Mouse (Mus musculus) intestine, embryonic 16.5 days (tissue): ENCODE results near the gene Fam168a. TPM values are rescaled to one million over a fixed set of nuclear protein-coding genes. Genes with fewer than 3 reads are reported as not detected.

Experiments
- ATAC-seq: fragments of 200-750 bp; cut with Nextera tagmentation; 2 replicates; pipeline ENCODE4 v1.8.0; 2017; ENCODE audit warnings: moderate TSS enrichment, moderate library complexity
- H3K27ac ChIP-seq: fragments of 300-500 bp; sonication (generic); 2 replicates; pipeline ENCODE4 v1.5.1; 2014; ENCODE audit warnings: mild to moderate bottlenecking, low read length
- H3K27me3 ChIP-seq: fragments of 300-500 bp; sonication (generic); replicated peaks from 2 replicates; pipeline ENCODE4 v1.6.1; 2014; ENCODE audit warnings: low read length, control low read depth, mixed read lengths; ENCODE audit not compliant: control insufficient read depth, insufficient read depth
- H3K36me3 ChIP-seq: fragments of 300-500 bp; sonication (generic); 2 replicates; pipeline ENCODE4 v1.6.1; 2014; ENCODE audit warnings: low read length, control low read depth; ENCODE audit not compliant: control insufficient read depth, insufficient read depth
- H3K4me1 ChIP-seq: fragments of 300-500 bp; sonication (generic); 2 replicates; pipeline ENCODE4 v1.6.1; 2014; ENCODE audit warnings: low read length, control low read depth, mixed read lengths; ENCODE audit not compliant: control insufficient read depth, insufficient read depth
- H3K4me2 ChIP-seq: fragments of 300-500 bp; sonication (generic); 2 replicates; pipeline ENCODE4 v1.6.1; 2014; ENCODE audit warnings: low read depth, low read length, control low read depth
- H3K4me3 ChIP-seq: fragments of 300-500 bp; sonication (generic); 2 replicates; pipeline ENCODE4 v1.5.1; 2014; ENCODE audit warnings: mild to moderate bottlenecking, low read length
- H3K9ac ChIP-seq: fragments of 300-500 bp; sonication (generic); 2 replicates; pipeline ENCODE4 v1.6.1; 2014; ENCODE audit warnings: low read depth, low read length
- H3K9me3 ChIP-seq: fragments of 300-500 bp; sonication (generic); 2 replicates; pipeline ENCODE4 v1.6.1; 2016; ENCODE audit warnings: low read length, control low read depth; ENCODE audit not compliant: control insufficient read depth
- WGBS: fragments of 180-500 bp; shearing (Covaris S2); extraction: QIAGEN DNeasy Blood & Tissue Kit; methylation state at CpG from one replicate; pipeline ENCODE4 v1.1.7; 2014; 5-methylcytosine and 5-hydroxymethylcytosine counted together
- polyA plus RNA-seq: library from polyadenylated mRNA; unstranded; fragments of >200 nt; fragmentation: Nextera tagmentation; extraction: Ambion mirVana; gene quantifications from 2 replicates; pipeline ENCODE4 v1.2.1, GENCODE M21; 2015

The Fam168a gene
- polyA plus RNA-seq, 1 experiment from 2014 or later, result 24.9 TPM

DNA sequence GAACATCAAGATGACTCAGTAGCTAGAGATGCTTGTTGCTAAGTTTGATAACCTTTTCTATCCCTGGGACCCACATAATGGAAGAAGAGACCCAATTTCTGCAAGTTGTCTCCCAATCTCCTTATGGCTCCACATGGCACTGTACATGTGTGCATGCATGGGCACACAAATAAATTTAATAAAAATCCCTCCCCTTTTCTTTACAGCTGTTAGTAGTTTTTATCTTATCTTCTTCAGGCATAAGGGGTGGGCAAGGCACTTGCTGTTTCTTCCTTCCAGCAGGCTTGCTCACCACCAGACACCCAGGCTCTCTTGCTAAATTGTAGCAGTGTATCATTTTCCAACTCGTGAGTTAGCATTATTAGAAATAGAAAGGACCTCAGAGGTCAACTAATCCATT, 79.6 kb downstream of the Fam168a start:
- no peak for ATAC-seq
- no peaks in the 10 kb centered on the region for H3K36me3 ChIP-seq
- WGBS, result 41% methylated on average over 1 of the region's 1 CpGs

DNA sequence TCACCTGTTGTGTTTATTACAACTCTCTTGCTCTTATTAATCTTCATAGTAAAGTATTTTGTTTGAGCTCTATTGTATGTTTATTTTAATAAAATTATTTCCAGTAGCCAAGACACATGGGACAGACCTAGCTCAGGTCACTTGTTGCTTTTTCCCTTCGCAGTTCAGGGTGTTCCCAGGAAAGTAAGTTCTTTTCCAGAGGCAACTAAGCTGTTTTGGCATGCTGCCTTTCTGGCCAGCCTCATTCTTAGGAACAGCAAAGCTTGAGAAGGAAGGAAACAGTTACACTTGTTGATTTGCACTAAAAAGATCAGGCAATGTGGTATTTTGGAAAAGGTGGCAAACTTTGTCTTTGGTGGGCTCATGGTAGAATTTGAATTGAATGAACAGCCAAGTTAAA, 81.9 kb downstream of the Fam168a start:
- Histone ChIP-seq H3K27me3 (no peaks in the 10 kb centered on the region), H3K4me1 (no peaks in the 10 kb centered on the region), H3K27ac (no peak overlapping the region), H3K9ac (no peak overlapping the region), H3K36me3 (no peaks in the 10 kb centered on the region), H3K9me3 (no peaks in the 10 kb centered on the region), H3K4me3 (no peak overlapping the region), H3K4me2 (no peak overlapping the region)
- ATAC-seq, result no peak
- 84% methylated on average over 1 of the region's 1 CpGs for WGBS

More for the DNA sequence above, 79.6 kb downstream of the Fam168a start:
- Histone ChIP-seq H3K27me3 (no peaks in the 10 kb centered on the region), H3K4me1 (no peaks in the 10 kb centered on the region), H3K27ac (no peak overlapping the region), H3K9me3 (no peaks in the 10 kb centered on the region), H3K4me2 (no peak overlapping the region), H3K4me3 (no peak overlapping the region), H3K9ac (no peak overlapping the region)

DNA sequence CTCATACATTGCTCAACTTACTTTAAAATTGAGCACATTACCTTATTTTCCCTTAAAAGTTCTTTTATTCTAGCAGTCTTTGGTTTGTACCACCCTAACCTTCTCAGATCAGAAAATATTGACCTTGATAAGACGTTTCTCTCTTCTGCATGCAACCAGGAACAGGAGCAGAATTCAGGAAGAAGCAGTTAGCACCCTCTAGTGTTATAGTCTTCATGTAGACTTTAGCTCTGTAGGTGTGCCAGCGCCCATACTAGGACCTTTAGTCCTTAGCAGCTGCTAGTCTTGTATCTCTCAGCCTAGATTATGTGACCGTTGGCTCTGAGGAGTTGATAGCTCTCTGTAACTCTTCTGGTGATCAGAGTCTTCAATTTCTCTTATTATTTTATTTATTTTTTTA, 92.4 kb downstream of the Fam168a start:
- H3K36me3 ChIP-seq, result no peaks in the 10 kb centered on the region
- no peak overlapping the region for H3K4me3 ChIP-seq
- H3K27me3 ChIP-seq, result no peaks in the 10 kb centered on the region
- 48% methylated on average over 3 of the region's 3 CpGs for WGBS
- no peak overlapping the region for H3K4me2 ChIP-seq
- no peak overlapping the region for H3K9ac ChIP-seq
- no peaks in the 10 kb centered on the region for H3K9me3 ChIP-seq
- H3K27ac ChIP-seq, result no peak overlapping the region
- ATAC-seq, result no peak
- no peaks in the 10 kb centered on the region for H3K4me1 ChIP-seq

DNA sequence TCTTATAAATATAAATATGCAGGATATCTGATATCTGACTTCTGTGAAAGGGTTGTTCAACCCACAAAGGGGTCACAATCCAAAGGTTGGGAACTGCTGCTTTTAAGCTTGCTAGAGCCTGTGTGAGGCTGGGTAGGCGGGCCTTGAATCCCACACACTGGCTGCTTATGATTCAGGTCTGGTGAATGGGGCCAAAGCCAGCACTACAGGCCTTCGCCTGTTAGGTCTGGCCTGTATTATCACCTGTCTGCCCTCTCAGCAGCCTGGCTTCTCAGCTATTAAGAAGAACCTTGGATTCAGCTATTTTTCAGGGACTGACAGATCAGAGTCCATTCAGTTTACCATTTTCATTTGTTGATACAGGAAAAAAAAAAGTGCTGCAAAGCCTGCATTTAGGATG, 99.0 kb downstream of the Fam168a start:
- no peak overlapping the region for H3K9ac ChIP-seq
- ATAC-seq, result no peak
- no peaks in the 10 kb centered on the region for H3K9me3 ChIP-seq
- H3K4me2 ChIP-seq, result no peak overlapping the region
- no peak overlapping the region for H3K4me3 ChIP-seq
- WGBS, result 64% methylated on average over 2 of the region's 2 CpGs
- H3K27me3 ChIP-seq, result no peaks in the 10 kb centered on the region
- H3K27ac ChIP-seq, result no peak overlapping the region
- H3K4me1 ChIP-seq, result no peaks in the 10 kb centered on the region
- no peaks in the 10 kb centered on the region for H3K36me3 ChIP-seq

DNA sequence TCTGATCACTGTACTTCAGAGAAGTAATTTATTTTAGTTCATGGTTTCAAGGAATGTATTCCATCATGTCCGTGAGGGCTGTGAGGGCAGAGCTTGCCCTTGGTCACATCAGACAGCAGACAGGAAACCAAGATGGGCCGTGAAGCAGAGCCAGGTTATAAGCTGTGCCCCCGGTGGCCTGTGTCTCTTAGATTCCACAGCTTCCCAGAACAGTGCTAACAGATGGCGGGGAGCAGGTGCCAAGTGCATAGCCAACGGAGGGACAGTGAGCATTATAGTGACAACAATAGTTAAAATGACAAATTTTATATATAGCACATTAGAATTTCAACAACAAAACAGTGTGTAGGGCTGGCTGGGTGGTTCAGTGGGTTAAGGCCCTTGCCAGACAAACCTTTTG, 105.5 kb downstream of the Fam168a start:
- Histone ChIP-seq H3K4me1 (no peaks in the 10 kb centered on the region), H3K4me3 (no peak overlapping the region), H3K36me3 (no peaks in the 10 kb centered on the region), H3K27ac (no peak overlapping the region), H3K27me3 (no peaks in the 10 kb centered on the region), H3K9me3 (no peaks in the 10 kb centered on the region), H3K4me2 (no peak overlapping the region), H3K9ac (no peak overlapping the region)
- ATAC-seq, result no peak
- 71% methylated on average over 5 of the region's 5 CpGs for WGBS

DNA sequence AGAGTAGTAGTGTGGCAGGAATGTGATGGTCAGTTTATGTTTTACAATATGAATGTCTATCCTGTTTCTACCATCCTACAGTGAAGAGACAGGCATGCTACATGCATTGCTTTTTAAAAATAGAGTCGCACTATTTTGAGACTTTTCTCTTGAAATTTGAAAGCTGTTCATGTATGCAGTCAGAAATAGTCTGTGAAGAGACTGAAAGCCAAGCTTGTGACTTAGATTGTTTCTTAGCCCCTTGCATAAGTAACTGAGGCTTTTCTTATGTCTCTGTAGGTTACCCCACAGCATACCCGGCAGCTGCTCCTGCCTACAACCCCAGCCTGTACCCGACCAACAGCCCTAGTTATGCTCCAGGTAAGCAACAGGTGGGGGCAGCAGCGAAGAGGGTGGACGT, 106.2 kb downstream of the Fam168a start:
- Histone ChIP-seq H3K4me2 (no peak overlapping the region), H3K9me3 (no peaks in the 10 kb centered on the region), H3K4me3 (no peak overlapping the region), H3K9ac (no peak overlapping the region), H3K27ac (no peak overlapping the region), H3K27me3 (no peaks in the 10 kb centered on the region), H3K36me3 (no peaks in the 10 kb centered on the region), H3K4me1 (0 out of 2 replicates have a peak, but pooled peaks cover 2% of the 10 kb centered on the region)
- ATAC-seq, result no peak
- WGBS, result 87% methylated on average over 5 of the region's 5 CpGs

DNA sequence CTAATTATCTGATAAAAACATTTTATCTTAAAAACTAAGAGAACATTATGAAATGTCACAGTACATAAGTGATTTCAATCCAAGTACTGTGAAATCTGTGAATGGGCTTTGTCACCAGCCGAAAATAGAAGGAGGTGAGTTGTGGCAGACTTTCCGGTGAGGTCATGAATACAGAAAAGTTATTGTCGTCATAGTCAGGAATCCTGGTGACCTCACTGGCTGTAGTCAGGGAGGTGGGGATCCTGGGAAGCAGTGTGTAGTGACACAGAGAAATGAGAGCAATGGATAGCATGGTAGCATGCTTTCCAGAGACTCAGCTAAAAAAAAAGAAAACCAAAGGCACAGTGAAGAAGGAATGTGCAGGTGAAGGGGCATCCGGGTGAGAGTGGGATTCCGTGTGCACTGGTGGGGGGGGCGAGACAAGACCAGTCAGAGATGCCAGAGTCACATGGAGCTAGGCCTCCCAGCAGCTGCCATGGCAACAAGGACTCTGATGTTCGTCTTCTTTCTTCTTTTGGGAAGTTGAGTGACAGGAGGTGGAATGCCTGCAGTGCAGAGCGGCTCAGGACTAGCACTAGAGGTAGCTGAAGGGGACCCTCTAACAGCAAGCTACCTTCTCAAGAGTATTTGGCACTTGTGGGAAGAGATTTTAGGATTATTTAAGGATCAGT, 109.6 kb downstream of the Fam168a start:
- Histone ChIP-seq H3K9me3 (no peaks in the 10 kb centered on the region), H3K4me1 (0 out of 2 replicates have a peak, but pooled peaks cover 2% of the 10 kb centered on the region), H3K27ac (no peak overlapping the region), H3K4me3 (no peak overlapping the region), H3K36me3 (no peaks in the 10 kb centered on the region), H3K4me2 (no peak overlapping the region), H3K27me3 (no peaks in the 10 kb centered on the region), H3K9ac (no peak overlapping the region)
- WGBS, result 64% methylated on average over 8 of the region's 8 CpGs
- no peak for ATAC-seq

DNA sequence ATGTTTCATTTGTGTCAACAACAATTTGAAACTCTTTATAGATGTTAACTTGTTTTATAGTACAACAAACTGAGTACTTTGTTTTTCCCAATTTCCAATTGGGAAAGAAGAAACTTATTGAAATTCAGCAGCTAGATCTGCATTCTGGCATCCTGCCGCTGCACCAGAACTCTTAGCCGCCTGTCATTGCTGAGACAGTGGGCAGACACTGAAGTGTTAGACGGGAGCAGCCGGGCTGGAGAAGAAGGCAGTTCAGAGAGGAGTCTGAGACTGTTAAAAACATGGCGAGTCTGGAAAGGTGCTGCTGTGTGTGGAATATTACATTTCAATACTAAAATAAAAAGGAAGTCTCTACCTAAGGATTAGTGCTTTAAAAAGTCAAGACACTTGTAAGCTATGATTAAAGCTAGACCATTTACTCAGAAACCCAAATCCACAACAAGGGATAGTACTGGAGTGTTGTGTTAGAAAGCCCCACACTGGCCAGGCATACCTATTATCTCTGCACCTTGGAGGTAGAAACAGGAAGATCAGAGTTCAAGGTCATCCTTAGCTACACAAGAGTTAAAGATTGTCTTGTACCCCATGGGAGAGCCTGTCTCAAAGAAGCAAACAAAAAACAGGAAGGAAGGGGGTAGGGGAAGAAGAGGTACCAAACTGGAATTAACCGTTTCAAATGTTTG, 110.5 kb downstream of the Fam168a start:
- no peak overlapping the region for H3K27ac ChIP-seq
- no peak overlapping the region for H3K4me3 ChIP-seq
- H3K9ac ChIP-seq, result no peak overlapping the region
- no peak for ATAC-seq
- no peaks in the 10 kb centered on the region for H3K36me3 ChIP-seq
- H3K27me3 ChIP-seq, result no peaks in the 10 kb centered on the region
- H3K9me3 ChIP-seq, result no peaks in the 10 kb centered on the region
- no peak overlapping the region for H3K4me2 ChIP-seq
- H3K4me1 ChIP-seq, result 0 out of 2 replicates have a peak, but pooled peaks cover 2% of the 10 kb centered on the region
- WGBS, result 59% methylated on average over 6 of the region's 6 CpGs

DNA sequence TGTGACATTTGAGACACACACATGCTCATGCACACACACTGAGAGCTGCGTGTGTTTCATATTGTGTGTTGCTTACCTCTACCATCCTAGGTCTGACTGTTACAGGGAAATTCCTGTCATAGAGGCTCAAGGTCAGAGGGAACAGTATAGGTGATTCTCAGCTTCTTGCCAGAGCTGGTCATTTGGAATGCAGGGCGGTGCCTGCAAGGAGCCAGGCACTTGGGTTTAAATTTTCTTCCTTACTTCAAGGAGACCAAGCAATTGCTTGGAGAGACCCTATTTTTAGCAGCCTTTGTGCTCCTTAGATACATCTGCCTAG, 111.0 kb downstream of the Fam168a start:
- 71% methylated on average over 2 of the region's 2 CpGs for WGBS
- H3K36me3 ChIP-seq, result no peaks in the 10 kb centered on the region
- H3K4me2 ChIP-seq, result no peak overlapping the region
- no peak overlapping the region for H3K4me3 ChIP-seq
- no peaks in the 10 kb centered on the region for H3K9me3 ChIP-seq
- no peaks in the 10 kb centered on the region for H3K27me3 ChIP-seq
- no peak overlapping the region for H3K9ac ChIP-seq
- no peak for ATAC-seq
- H3K4me1 ChIP-seq, result 0 out of 2 replicates have a peak, but pooled peaks cover 2% of the 10 kb centered on the region
- H3K27ac ChIP-seq, result no peak overlapping the region
